Mouse (Mus musculus) embryo, embryonic 9.5 days (tissue): Measurements from ENCODE around the gene Bloc1s6.

Experiments
- DNase-seq: peaks from one replicate; pipeline ENCODE4 v3.0.0-alpha.2; 2017; ENCODE audit errors: extremely low spot score

Gene Bloc1s6

DNA sequence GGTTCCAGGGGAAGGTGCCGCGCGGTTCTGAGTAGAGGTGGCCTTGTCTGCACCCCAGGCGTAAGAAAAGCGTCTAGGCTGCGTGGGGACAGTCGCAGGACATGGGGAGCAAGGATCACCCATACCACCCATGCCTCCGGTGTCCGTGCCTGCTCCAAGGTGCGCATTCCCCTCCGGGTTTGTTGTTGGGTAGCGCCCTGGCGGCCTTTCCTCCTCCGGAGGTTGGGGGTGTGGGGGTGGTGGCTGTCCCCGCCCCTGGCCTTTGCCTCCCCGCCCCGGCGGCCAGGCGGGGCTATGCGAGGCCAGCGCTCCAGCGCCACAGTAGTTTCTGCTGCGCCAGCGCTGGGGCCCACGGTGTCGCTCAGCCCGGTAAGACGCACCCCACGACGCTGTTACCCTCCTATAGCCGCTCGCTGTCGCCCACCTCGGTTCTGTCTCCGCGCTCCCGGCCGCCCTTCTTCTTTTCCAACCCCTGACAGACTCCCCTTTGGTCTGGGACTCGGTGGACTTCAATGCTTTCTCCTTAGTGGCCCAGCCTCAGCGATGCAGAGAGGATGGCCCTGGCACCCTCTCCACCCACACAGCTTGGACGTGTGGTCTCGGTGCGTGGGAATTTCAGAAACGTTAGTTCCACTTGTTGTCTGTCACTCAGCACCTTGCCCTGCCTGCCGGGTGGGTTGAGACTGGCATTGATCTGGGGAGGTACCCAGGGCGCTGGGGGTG lies 26.9 kb downstream of the Bloc1s6 start, which contains the start of gene Sqor:
Gene Sqor (plus strand): TSS at position 167 of the 723 bp plus-strand sequence.
- peak; percentile 60 for DNase-seq

DNA sequence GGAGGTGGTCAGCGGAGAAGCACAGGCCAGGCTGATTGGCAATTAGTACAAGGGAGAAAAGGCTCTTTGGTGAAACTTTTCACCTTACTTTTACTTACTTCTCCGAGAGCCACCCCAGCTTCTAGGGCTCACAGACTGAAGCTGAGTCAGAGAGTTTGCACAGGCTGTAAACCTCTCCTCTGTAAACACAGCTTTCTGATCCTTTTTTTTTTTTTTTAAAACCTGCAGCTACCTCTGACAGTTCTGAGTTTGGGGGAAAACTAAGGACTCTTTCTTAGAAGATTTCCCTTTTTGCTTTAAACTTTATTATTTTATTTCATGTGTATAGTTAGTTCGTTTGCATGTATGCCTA lies 27.5 kb downstream of the Bloc1s6 start:
- no peak for DNase-seq

DNA sequence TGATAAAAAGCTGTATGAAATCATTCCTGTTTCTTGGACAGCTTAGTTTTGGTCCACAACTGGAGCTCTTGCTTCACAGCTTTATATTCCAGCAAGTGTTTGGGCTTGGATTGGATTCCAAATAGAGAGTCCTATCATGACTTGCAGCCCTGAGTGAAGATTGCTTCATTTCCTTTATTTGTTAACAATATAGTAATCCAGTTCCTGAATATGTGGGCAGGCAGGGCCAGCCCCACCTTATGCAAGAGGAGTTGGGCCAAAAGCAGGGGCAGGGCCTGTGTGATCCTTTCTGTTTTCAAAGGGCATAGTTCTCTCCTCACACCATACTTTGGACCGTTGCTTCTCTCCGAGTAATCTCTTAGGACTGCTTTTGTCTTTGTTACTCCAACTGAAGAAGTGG lies 32.7 kb downstream of the Bloc1s6 start:
- DNase-seq = no peak

DNA sequence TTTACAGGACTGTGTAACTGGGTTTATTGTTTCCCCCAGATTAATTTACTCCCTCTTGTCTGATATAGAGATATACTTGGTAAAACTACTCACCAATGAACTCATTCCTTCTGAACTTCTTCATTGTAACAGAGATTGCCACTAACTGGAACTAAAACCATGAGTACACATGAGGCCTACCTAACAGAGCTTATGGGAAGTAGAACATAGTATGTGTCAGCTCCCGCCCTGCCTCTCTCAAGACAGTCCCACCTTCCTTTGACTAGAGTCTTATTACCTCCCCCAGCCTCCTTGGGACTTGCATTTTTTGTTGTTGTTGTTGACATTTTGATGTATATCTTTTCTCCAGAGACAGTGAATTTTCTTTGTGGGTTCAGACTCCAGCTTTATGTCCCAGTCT lies 34.6 kb downstream of the Bloc1s6 start:
- DNase-seq = no peak

DNA sequence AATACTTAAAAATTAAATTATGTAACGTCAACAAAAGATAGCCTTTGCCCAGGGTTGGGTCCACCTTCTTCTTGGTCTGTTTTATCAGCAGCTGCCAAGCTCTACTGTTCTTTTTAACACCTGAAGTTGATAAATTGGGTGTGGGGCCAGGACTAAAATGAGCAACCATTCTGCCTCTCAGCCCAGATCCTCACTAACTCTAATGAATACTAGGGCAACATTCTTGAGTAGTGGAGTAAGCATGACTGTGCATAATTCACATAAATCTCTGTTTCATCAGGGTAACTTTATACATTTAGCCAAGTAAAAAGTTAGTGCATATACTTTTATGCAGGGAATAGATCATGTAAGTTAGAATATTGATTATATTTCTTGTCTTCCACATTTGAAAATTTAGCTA lies 37.2 kb downstream of the Bloc1s6 start:
- DNase-seq = no peak

DNA sequence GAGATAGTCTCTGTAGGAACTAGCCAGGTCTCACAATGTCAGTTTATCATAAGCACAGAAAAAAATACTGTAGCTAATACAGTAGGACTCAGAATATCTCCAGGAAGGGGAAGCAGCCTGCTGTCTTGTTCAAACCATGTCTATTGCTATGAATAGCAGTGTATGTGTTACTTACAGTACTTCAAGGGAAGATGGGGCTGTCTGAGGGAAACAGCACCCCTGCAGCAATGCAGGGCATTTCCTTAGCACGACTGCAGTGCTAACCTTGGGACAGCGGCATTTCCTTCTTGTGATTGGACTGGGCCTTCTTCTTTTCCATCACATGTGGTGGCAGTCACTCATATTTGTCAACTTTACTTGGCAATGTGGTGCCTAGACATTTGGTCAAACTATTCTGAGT lies 38.5 kb downstream of the Bloc1s6 start:
- no peak for DNase-seq

DNA sequence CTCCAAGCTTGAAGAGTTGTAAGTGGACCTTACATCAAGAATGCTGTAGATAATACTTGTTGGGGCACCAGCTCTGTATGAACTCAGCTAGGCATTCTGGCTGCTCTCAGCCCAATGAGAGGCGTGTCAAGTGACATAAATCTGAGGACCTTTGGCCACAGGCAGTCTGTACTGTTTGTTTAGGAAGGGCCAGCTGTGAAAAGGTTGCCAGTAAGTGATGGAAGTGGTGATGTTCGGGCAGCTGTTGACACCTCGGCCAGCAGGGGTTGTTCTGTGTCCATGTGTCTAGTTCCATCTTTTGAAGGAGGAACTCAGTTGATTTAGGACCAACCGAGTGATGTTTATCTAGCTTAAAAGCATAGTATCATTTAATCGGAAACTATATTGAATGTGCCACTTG lies 41.7 kb downstream of the Bloc1s6 start:
- peak; percentile 14 for DNase-seq

DNA sequence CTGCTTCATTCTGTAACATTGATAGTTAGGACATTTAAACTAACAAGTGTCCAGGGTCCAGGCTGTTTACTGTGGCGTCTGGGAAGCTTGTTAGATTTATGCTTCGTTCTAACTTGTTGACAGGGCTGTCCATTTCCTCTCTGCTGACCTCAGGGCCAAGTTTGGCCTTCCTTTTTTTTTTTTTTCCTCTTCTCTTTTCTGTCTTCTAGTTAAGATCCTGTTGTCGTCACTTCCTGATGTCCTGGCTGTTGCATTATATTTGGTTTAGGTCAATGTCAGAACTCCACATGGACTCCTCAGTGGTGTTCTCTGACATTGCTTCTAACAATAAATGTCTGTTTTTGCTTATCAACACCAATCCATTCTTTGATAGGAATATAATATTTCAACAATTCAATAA lies 42.1 kb downstream of the Bloc1s6 start:
- no peak for DNase-seq

DNA sequence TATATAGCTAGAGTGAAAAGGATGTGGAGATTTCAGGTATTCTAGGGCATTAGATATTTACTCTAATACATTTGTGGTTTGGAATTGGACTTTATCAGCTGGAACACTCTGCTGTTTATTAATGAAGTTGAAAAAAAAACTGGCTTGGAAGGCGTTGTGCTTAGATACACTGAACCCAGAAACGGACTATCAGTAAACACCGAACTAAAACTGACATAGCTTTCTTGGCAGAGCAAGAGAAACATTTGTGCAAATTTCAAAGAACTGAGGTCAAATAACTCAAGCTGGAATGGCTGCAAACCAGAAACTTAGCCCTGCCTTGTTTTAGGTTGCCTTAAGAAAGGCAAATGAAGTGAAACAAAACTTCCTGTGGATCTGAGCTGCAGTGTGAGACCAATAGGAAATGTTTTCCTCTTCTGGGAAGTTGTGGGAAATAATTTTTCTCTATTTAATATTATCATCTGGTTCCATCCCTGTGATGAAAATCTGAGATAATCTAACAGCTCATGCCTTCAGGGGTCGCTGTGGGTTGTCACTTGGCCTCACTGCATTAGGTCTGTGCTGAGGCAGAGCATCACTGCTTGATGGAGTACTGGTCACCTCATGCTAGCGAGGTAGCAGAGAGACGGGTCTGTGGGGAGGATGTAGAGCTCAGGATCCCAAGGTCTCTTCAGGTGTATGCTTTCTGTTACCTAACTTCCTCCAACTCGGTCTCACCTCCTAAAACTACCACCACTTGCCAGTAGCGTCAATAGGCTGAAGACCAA lies 43.5 kb downstream of the Bloc1s6 start:
- no peak for DNase-seq

DNA sequence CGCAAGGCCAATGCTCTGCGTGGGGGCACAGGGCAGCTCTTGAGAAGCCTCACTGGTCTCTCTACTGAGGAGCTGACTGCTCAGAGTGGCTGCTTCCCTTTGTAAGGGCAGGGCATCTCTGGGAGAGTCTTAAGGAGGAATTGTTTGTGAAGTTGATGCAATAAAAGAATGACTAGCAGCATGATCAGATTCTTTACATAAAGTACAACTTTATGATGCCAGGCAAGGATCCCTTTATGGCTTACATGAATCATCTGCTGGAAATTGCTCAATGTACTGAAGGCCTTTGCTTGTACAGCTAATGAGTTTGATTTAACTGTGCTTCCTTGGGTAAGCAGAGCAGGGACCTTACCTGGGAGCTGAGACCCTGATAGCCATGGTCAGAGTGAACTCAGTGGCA lies 45.4 kb downstream of the Bloc1s6 start:
- DNase-seq = no peak

DNA sequence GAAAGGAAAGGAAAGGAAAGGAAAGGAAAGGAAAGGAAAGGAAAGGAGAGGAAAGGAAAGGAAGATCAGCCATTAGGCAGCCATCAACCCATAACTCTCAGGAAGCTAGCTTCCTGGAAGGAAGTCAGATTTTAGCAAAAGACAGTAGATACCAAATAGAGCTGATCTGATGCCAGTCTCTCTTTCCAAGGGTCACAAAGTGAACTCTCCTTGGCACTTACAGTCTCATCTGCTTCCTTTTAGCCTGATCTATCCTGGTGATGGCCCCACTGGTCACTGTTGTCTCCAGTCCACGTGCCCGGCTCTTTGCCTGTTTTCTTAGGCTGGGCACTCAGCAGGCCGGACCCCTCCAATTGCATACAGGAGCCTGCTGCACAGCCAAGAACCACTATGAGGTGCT lies 46.4 kb downstream of the Bloc1s6 start:
- no peak for DNase-seq

DNA sequence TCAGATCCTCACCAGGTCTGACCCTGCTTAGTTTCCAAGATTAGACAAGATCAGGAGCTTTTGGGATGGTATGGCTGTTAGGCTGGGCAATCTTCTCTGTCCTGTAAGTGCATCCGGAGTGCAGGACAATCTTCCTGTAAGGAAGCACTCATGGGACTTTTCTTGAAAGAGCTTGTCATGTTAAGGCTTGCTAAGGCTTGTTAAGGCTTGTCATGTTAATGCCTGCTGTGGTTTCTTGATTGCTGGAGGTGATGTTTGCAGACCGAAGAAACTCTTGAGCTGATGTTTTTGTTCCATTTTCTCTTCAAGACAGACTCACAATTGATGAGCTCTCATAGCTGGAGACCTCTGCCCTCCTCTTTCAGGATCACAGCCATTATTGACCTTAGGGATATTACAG lies 47.9 kb downstream of the Bloc1s6 start:
- DNase-seq = no peak

DNA sequence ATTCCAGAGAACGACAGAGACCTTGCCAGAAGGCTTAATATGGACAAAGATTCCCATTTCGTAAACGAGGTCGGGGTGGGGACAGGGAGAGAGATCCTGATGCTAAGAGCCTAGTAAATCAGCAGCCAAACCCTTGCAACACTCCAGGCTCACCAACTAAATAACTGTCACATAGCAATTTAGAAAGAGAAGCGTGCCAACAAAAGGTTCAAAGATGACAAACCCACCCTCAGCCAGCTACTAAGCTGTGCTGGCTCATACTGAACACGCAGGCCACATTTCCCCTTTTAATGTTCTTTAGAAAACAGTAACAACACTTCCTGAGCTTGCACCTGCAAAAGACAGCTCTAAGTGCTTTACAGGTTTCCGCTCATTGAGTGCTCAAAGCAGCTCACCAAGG lies 51.0 kb downstream of the Bloc1s6 start:
- no peak for DNase-seq

DNA sequence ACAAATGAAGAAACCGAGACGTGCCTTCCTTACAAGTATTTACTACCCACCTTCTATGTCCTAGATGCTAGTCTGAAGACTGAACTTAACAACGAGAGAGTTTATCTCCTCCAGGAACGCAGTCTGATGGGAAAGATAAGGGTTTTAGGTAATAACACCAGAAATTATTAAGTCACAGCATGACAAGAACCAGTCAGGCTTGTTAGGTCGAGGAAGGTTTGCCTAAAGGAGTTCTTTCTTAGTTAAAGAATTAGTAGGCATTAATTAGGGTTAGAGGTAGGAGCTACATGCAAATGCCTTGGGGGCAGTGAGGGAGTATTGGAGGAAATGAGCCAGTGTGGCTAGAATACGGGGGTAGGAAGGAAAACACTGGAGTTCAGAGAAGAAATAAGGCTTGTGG lies 51.4 kb downstream of the Bloc1s6 start:
- DNase-seq = no peak
